Mouse (Mus musculus): ENCODE data around the gene Gm45713. TPM values are rescaled to one million over a fixed set of nuclear protein-coding genes. Genes with fewer than 3 reads are reported as not detected.
"Not testable (repeated sequence)": the region's sequence is repeated elsewhere in the genome, so short reads cannot be mapped to it uniquely, and the experiment has no call there.

The Gm45713 gene
- polyA plus RNA-seq, 1 experiment from 2014 or later = 0.60 TPM

GRCm38 (mm10) chr7:45158991-45159390, 23.0 kb upstream of the Gm45713 start:
- Histone ChIP-seq H3K36me3 (ENCODE audit: control insufficient read depth, insufficient read depth, low read length) (peaks cover 9% of the 10 kb centered on the region; the same call in 1 of the 2 replicates), H3K4me1 (replicated peaks; ENCODE audit: control insufficient read depth, insufficient read depth, low read length) (peaks cover 15% of the 10 kb centered on the region), H3K9me3 (ENCODE audit: control insufficient read depth, low read length) (no peaks in the 10 kb centered on the region), H3K4me3 (ENCODE audit: low read length) (no peak overlapping the region), H3K27me3 (ENCODE audit: control insufficient read depth, insufficient read depth, low read depth, low read length) (peaks cover 17% of the 10 kb centered on the region), H3K27ac (ENCODE audit: low read length) (no peak overlapping the region), H3K4me2 (ENCODE audit: low read depth, low read length) (no peak overlapping the region), H3K9ac (ENCODE audit: low read length) (no peak overlapping the region)
- 93% methylated on average over 6 of the region's 6 CpGs for WGBS
- no peak for ATAC-seq (ENCODE audit: low read depth)

DNA sequence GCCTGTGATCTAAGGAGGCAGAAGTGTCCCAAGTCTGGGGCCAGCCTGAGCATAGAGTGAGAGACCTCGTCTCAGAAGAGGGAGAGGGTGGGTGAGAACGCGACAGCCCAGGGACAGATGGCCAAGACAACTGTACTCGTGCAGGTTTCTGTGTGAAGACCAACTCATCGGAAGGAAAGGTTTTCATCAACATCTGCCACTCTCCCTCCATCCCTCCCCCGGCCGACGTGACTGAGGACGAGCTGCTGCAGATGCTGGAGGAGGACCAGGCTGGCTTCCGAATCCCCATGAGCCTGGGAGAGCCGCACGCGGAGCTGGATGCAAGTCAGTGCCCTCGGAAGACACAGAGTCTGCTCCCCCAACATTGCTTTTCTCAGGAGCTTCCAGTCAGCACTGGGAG, 21.4 kb upstream of the Gm45713 start:
- no peak overlapping the region for H3K4me3 ChIP-seq (ENCODE audit: low read length)
- no peak overlapping the region for H3K27ac ChIP-seq (ENCODE audit: low read length)
- H3K36me3 ChIP-seq (ENCODE audit: control insufficient read depth, insufficient read depth, low read length) = peaks cover 9% of the 10 kb centered on the region; the same call in 1 of the 2 replicates
- ATAC-seq (ENCODE audit: low read depth) = no peak
- WGBS = 79% methylated on average over 14 of the region's 14 CpGs
- H3K9ac ChIP-seq (ENCODE audit: low read length) = no peak overlapping the region
- no peaks in the 10 kb centered on the region for H3K9me3 ChIP-seq (ENCODE audit: control insufficient read depth, low read length)
- no peak overlapping the region for H3K4me2 ChIP-seq (ENCODE audit: low read depth, low read length)
- peaks cover 1% of the 10 kb centered on the region for H3K27me3 ChIP-seq (ENCODE audit: control insufficient read depth, insufficient read depth, low read depth, low read length)
- H3K4me1 ChIP-seq (replicated peaks; ENCODE audit: control insufficient read depth, insufficient read depth, low read length) = peaks cover 17% of the 10 kb centered on the region

DNA sequence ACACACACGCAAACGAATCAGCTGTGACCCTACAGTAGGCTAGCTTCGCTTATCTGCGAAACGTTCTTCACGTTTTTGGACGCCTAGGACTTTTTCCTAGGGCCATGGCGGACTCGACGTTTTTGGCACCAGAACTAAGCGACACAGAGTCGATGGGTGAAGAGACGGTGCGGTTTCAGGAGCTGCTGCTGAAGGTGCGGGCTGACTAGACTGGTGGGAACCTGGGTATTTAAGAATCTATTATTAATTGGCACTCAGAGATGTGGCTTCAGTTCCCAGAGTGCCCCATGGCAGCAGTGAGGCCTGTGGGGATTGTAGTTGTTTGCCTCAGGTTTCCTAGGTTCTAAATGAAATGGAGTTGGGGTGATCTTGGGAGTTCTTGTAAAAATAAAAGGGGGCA, 20.2 kb upstream of the Gm45713 start:
- Histone ChIP-seq H3K27ac (ENCODE audit: low read length) (no peak overlapping the region), H3K9ac (ENCODE audit: low read length) (no peak overlapping the region), H3K27me3 (ENCODE audit: control insufficient read depth, insufficient read depth, low read depth, low read length) (no peaks in the 10 kb centered on the region), H3K4me1 (replicated peaks; ENCODE audit: control insufficient read depth, insufficient read depth, low read length) (peaks cover 17% of the 10 kb centered on the region), H3K9me3 (ENCODE audit: control insufficient read depth, low read length) (no peaks in the 10 kb centered on the region), H3K4me2 (ENCODE audit: low read depth, low read length) (no peak overlapping the region), H3K36me3 (ENCODE audit: control insufficient read depth, insufficient read depth, low read length) (peaks cover 9% of the 10 kb centered on the region; the same call in 1 of the 2 replicates), H3K4me3 (ENCODE audit: low read length) (no peak overlapping the region)
- no peak for ATAC-seq (ENCODE audit: low read depth)
- 91% methylated on average over 15 of the region's 15 CpGs for WGBS

- 84% methylated on average over 9 of the region's 9 CpGs for WGBS
- no peak overlapping the region for H3K4me3 ChIP-seq (ENCODE audit: low read length)
- peaks cover 9% of the 10 kb centered on the region; the same call in 1 of the 2 replicates for H3K36me3 ChIP-seq (ENCODE audit: control insufficient read depth, insufficient read depth, low read length)
- H3K4me1 ChIP-seq (replicated peaks; ENCODE audit: control insufficient read depth, insufficient read depth, low read length) = peaks cover 22% of the 10 kb centered on the region
- no peaks in the 10 kb centered on the region for H3K27me3 ChIP-seq (ENCODE audit: control insufficient read depth, insufficient read depth, low read depth, low read length)
- no peak overlapping the region for H3K27ac ChIP-seq (ENCODE audit: low read length)
- no peaks in the 10 kb centered on the region for H3K9me3 ChIP-seq (ENCODE audit: control insufficient read depth, low read length)
- no peak for ATAC-seq (ENCODE audit: low read depth)
- H3K9ac ChIP-seq (ENCODE audit: low read length) = 0 out of 2 replicates have a peak overlapping the region, but pooled peaks have one; percentile 95
- peak overlapping the region; percentile 89 for H3K4me2 ChIP-seq (ENCODE audit: low read depth, low read length)
These were observed 19.6 kb upstream of the Gm45713 start for GRCm38 (mm10) chr7:45155590-45155989.

DNA sequence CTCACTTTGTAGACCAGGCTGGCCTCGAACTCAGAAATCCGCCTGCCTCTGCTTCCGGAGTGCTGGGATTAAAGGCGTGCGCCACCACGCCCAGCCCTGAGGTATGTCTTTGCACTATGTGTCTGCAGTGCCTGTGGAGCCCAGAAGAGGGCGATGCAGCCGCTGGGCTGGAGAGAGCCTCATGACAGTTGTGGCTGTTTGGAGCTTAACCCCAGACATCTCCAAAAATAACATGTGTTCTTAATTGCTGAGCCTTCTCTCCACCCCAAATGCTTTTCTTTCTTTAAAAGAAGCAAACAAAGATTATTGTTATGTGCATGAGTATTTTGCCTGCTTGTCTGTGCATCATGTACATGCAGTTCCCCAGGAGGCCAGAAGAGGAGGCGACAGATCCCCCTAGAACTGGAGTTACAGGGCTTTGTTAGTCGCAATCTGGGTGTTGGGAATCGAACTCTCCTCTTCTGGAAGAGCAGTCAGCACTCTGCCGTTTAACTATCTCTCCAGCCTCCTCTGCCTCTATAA, 19.0 kb upstream of the Gm45713 start:
- peak overlapping the region; percentile 81 for H3K4me3 ChIP-seq (ENCODE audit: low read length)
- no peaks in the 10 kb centered on the region for H3K27me3 ChIP-seq (ENCODE audit: control insufficient read depth, insufficient read depth, low read depth, low read length)
- peak overlapping the region; percentile 95 for H3K9ac ChIP-seq (ENCODE audit: low read length)
- no peaks in the 10 kb centered on the region for H3K9me3 ChIP-seq (ENCODE audit: control insufficient read depth, low read length)
- peak; percentile 7 for ATAC-seq (ENCODE audit: low read depth)
- peaks cover 9% of the 10 kb centered on the region; the same call in 1 of the 2 replicates for H3K36me3 ChIP-seq (ENCODE audit: control insufficient read depth, insufficient read depth, low read length)
- 72% methylated on average over 12 of the region's 12 CpGs for WGBS
- peak overlapping the region; percentile 36; the same call in 1 of the 2 replicates for H3K27ac ChIP-seq (ENCODE audit: low read length)
- peak overlapping the region; percentile 89 for H3K4me2 ChIP-seq (ENCODE audit: low read depth, low read length)
- H3K4me1 ChIP-seq (replicated peaks; ENCODE audit: control insufficient read depth, insufficient read depth, low read length) = peaks cover 25% of the 10 kb centered on the region

- Histone ChIP-seq H3K9ac (ENCODE audit: low read length) (peak within 1 kb of the TSS; percentile 95), H3K4me2 (ENCODE audit: low read depth, low read length) (peak within 1 kb of the TSS; percentile 89), H3K4me3 (ENCODE audit: low read length) (peak within 1 kb of the TSS; percentile 81), H3K9me3 (ENCODE audit: control insufficient read depth, low read length) (no peaks in the 10 kb centered on the region), H3K4me1 (replicated peaks; ENCODE audit: control insufficient read depth, insufficient read depth, low read length) (peaks cover 27% of the 10 kb centered on the region), H3K36me3 (ENCODE audit: control insufficient read depth, insufficient read depth, low read length) (peaks cover 2% of the 10 kb centered on the region; the same call in 1 of the 2 replicates), H3K27ac (ENCODE audit: low read length) (peak within 1 kb of the TSS; percentile 99), H3K27me3 (ENCODE audit: control insufficient read depth, insufficient read depth, low read depth, low read length) (no peaks in the 10 kb centered on the region)
- peak; percentile 95 for ATAC-seq (ENCODE audit: low read depth)
- WGBS = 2% methylated on average over 69 of the region's 69 CpGs
These were observed 18.3 kb upstream of the Gm45713 start, which contains the start of the genes Pih1d1 and Aldh16a1 for GRCm38 (mm10) chr7:45154096-45154992. Gene Pih1d1, plus strand, starts transcription at chr7:45154303. Gene Aldh16a1, minus strand, starts transcription at chr7:45154584.

GRCm38 (mm10) chr7:45153586-45153985, 17.6 kb upstream of the Gm45713 start:
- peak overlapping the region; percentile 89 for H3K4me2 ChIP-seq (ENCODE audit: low read depth, low read length)
- H3K9me3 ChIP-seq (ENCODE audit: control insufficient read depth, low read length) = no peaks in the 10 kb centered on the region
- peak overlapping the region; percentile 81 for H3K4me3 ChIP-seq (ENCODE audit: low read length)
- H3K4me1 ChIP-seq (replicated peaks; ENCODE audit: control insufficient read depth, insufficient read depth, low read length) = peaks cover 27% of the 10 kb centered on the region
- peak overlapping the region; percentile 95 for H3K9ac ChIP-seq (ENCODE audit: low read length)
- H3K36me3 ChIP-seq (ENCODE audit: control insufficient read depth, insufficient read depth, low read length) = no peaks in the 10 kb centered on the region
- no peaks in the 10 kb centered on the region for H3K27me3 ChIP-seq (ENCODE audit: control insufficient read depth, insufficient read depth, low read depth, low read length)
- H3K27ac ChIP-seq (ENCODE audit: low read length) = peak overlapping the region; percentile 99
- WGBS = 3% methylated on average over 5 of the region's 5 CpGs
- ATAC-seq (ENCODE audit: low read depth) = no peak

GRCm38 (mm10) chr7:45153052-45153451, 17.0 kb upstream of the Gm45713 start:
- not testable (repeated sequence) for ATAC-seq (ENCODE audit: low read depth); H3K27ac ChIP-seq (ENCODE audit: low read length); H3K9me3 ChIP-seq (ENCODE audit: control insufficient read depth, low read length); H3K36me3 ChIP-seq (ENCODE audit: control insufficient read depth, insufficient read depth, low read length); H3K4me3 ChIP-seq (ENCODE audit: low read length); H3K27me3 ChIP-seq (ENCODE audit: control insufficient read depth, insufficient read depth, low read depth, low read length)
- Histone ChIP-seq H3K4me2 (ENCODE audit: low read depth, low read length) (peak overlapping the region; percentile 89; the same call in 1 of the 2 replicates), H3K9ac (ENCODE audit: low read length) (peak overlapping the region; percentile 95), H3K4me1 (replicated peaks; ENCODE audit: control insufficient read depth, insufficient read depth, low read length) (peaks cover 27% of the 10 kb centered on the region)
- 78% methylated on average over 2 of the region's 2 CpGs for WGBS

GRCm38 (mm10) chr7:45151303-45151702, 15.3 kb upstream of the Gm45713 start:
- Histone ChIP-seq H3K4me1 (replicated peaks; ENCODE audit: control insufficient read depth, insufficient read depth, low read length) (peaks cover 27% of the 10 kb centered on the region), H3K4me2 (ENCODE audit: low read depth, low read length) (no peak overlapping the region), H3K27me3 (ENCODE audit: control insufficient read depth, insufficient read depth, low read depth, low read length) (no peaks in the 10 kb centered on the region), H3K9ac (ENCODE audit: low read length) (no peak overlapping the region), H3K9me3 (ENCODE audit: control insufficient read depth, low read length) (no peaks in the 10 kb centered on the region), H3K27ac (ENCODE audit: low read length) (peak overlapping the region; percentile 77), H3K36me3 (ENCODE audit: control insufficient read depth, insufficient read depth, low read length) (no peaks in the 10 kb centered on the region), H3K4me3 (ENCODE audit: low read length) (no peak overlapping the region)
- 24% methylated on average over 11 of the region's 11 CpGs for WGBS
- peak; percentile 13; the same call in 1 of the 2 replicates for ATAC-seq (ENCODE audit: low read depth)

All from lung, embryonic 16.5 days (tissue).